ENCODE assay signal across 10 mouse cellular contexts in genomic region chr17:90349385-90350095, GRCm38 (mm10).
"Had no signal": no experiment of that assay in that cellular context is flagged by ENCODE, and none has a peak within 500 bp of the region (broad histone marks: within the 10 kb centered on the region; RNA-seq: fewer than 3 reads in every experiment).

No protein-coding gene starts in this region.

- H3K4me3 ChIP-seq: lung, embryonic 15.5 days; midbrain, embryonic 13.5 days had no signal

- ATAC-seq: midbrain, embryonic 13.5 days had no signal

- H3K36me3 ChIP-seq: lung, embryonic 15.5 days; midbrain, embryonic 13.5 days had no signal

- H3K4me2 ChIP-seq: liver, embryonic 11.5 days; lung, embryonic 15.5 days; midbrain, embryonic 13.5 days had no signal

- H3K4me1 ChIP-seq: lung, embryonic 15.5 days had no signal

- H3K9ac ChIP-seq: lung, embryonic 15.5 days; midbrain, embryonic 13.5 days had no signal

- H3K27ac ChIP-seq: lung, embryonic 15.5 days; midbrain, embryonic 13.5 days; stomach, postnatal 0 days had no signal

- DNase-seq: kidney, adult 8-10 months; kidney, postnatal 25 days; layer of hippocampus, adult 9-11 months; layer of hippocampus, postnatal 36 days; lung, postnatal 36 days; thymus, postnatal 4 days had no signal

- H3K27me3 ChIP-seq: lung, embryonic 15.5 days; midbrain, embryonic 13.5 days had no signal

- H3K9me3 ChIP-seq: lung, embryonic 15.5 days; midbrain, embryonic 13.5 days had no signal
